Comparison of ENCODE assay signal across 23 mouse cellular contexts in the genomic region with DNA sequence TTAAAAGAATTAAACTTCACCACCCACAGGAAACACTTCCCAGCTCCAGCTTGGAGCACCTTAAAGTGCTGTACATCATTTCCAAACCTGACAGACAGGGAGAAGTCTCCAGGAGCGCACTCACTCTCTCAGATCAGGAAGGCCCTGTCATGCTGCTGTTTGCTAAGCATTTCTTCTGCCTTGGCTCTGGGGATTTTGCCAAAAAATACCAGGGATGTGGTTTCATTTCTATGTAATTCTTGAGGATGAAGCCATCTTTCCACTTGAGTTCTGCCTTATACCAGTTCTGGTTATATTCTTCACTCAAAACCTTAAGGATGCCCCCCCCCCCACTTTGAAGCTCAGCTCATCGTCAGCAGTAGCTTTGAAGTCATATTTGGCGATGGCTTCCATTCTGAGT. TPM values are rescaled to one million over a fixed set of nuclear protein-coding genes. Genes with fewer than 3 reads are reported as not detected.
DNase-seq lines count a peak whose midpoint lies in the region; ATAC-seq and TF ChIP-seq lines count a peak whose summit lies in the region.
"Had no signal": no experiment of that assay in that cellular context is flagged by ENCODE, and none has a peak within 500 bp of the region (broad histone marks: within the 10 kb centered on the region; RNA-seq: fewer than 3 reads in every experiment).

No protein-coding gene starts in this region.

- 74% methylated on average over 3 of the region's 3 CpGs for WGBS in liver, embryonic 12.5 days (ENCODE audit: insufficient replicate concordance)
- 83% methylated on average over 3 of the region's 3 CpGs for WGBS in liver, postnatal 0 days (ENCODE audit: insufficient replicate concordance)

- TF ChIP-seq EP300 in liver, postnatal 0 days (IDR thresholded peaks at IDR 0.05; ENCODE audit: low read depth) = no peak

- no peaks in the 10 kb centered on the region for H3K27me3 ChIP-seq in liver, embryonic 12.5 days (replicated peaks)
- H3K27me3 ChIP-seq in liver, postnatal 0 days (ENCODE audit: insufficient read depth, low read length) = no peaks in the 10 kb centered on the region
- H3K27me3 ChIP-seq: embryonic facial prominence, embryonic 13.5 days; embryonic facial prominence, embryonic 15.5 days; forebrain, embryonic 13.5 days; forebrain, embryonic 15.5 days; Patski had no signal

- H3K4me1 ChIP-seq in liver, embryonic 12.5 days = peaks cover 16% of the 10 kb centered on the region
- H3K4me1 ChIP-seq in liver, postnatal 0 days (ENCODE audit: insufficient read depth) = no peaks in the 10 kb centered on the region
- H3K4me1 ChIP-seq: embryonic facial prominence, embryonic 13.5 days; embryonic facial prominence, embryonic 15.5 days; forebrain, embryonic 13.5 days had no signal

- peaks cover 64% of the 10 kb centered on the region for H3K36me3 ChIP-seq in liver, embryonic 12.5 days
- H3K36me3 ChIP-seq in liver, postnatal 0 days (replicated peaks; ENCODE audit: insufficient read depth, low read length) = peaks cover 29% of the 10 kb centered on the region

- H3K9ac ChIP-seq in liver, embryonic 12.5 days = no peak overlapping the region
- no peak overlapping the region for H3K9ac ChIP-seq in liver, postnatal 0 days (replicated peaks)
- H3K9ac ChIP-seq: embryonic facial prominence, embryonic 13.5 days; embryonic facial prominence, embryonic 15.5 days; forebrain, embryonic 13.5 days; forebrain, embryonic 15.5 days; forebrain, postnatal 0 days had no signal

- no peak overlapping the region for H3K4me2 ChIP-seq in liver, embryonic 12.5 days
- no peak overlapping the region for H3K4me2 ChIP-seq in liver, postnatal 0 days (ENCODE audit: low read depth, low read length)
- H3K4me2 ChIP-seq: embryonic facial prominence, embryonic 13.5 days; embryonic facial prominence, embryonic 15.5 days; forebrain, embryonic 13.5 days; forebrain, embryonic 15.5 days had no signal

- no peak for TF ChIP-seq CTCF in liver, postnatal 0 days (IDR thresholded peaks at IDR 0.05; ENCODE audit: low read depth)

- H3K4me3 ChIP-seq in liver, embryonic 12.5 days = no peak overlapping the region
- no peak overlapping the region for H3K4me3 ChIP-seq in liver, postnatal 0 days (ENCODE audit: low read depth, low read length)
- H3K4me3 ChIP-seq: embryonic facial prominence, embryonic 13.5 days; embryonic facial prominence, embryonic 15.5 days; forebrain, embryonic 13.5 days; forebrain, embryonic 15.5 days had no signal

- no peak for ATAC-seq in liver, embryonic 12.5 days
- no peak for ATAC-seq in liver, postnatal 0 days
- no peak for ATAC-seq in erythroblast, adult 5-6 weeks (replicated peaks; ENCODE audit: low FRiP score, poor library complexity, severe bottlenecking)
- ATAC-seq: activated CD4-positive, CD25-positive, alpha-beta regulatory T cell, adult 4 months; forebrain, embryonic 13.5 days; forebrain, embryonic 15.5 days; forebrain, postnatal 0 days; Patski had no signal

- H3K27ac ChIP-seq in liver, embryonic 12.5 days = peak overlapping the region; percentile 8; the same call in 1 of the 2 replicates
- no peak overlapping the region for H3K27ac ChIP-seq in liver, postnatal 0 days (ENCODE audit: low read depth)
- H3K27ac ChIP-seq: embryonic facial prominence, embryonic 13.5 days; embryonic facial prominence, embryonic 15.5 days; forebrain, embryonic 13.5 days; forebrain, embryonic 15.5 days had no signal

- H3K9me3 ChIP-seq in liver, embryonic 12.5 days (replicated peaks) = no peaks in the 10 kb centered on the region
- no peaks in the 10 kb centered on the region for H3K9me3 ChIP-seq in liver, postnatal 0 days (ENCODE audit: low read length)
- H3K9me3 ChIP-seq: embryonic facial prominence, embryonic 13.5 days; embryonic facial prominence, embryonic 15.5 days; forebrain, embryonic 13.5 days; forebrain, embryonic 15.5 days had no signal

- no peak for DNase-seq in liver, postnatal 0 days
- DNase-seq in 3T3-L1 (ENCODE audit: low read depth, low spot score) (peak; percentile 72), NIH3T3 (ENCODE audit: low read depth) (peak; percentile 70)
- no peak for DNase-seq in lung, adult 18-20 months
- DNase-seq: adrenal gland, adult 8-10 months; adrenal gland, postnatal 14 days; adrenal gland, postnatal 36 days; cerebellum, adult 11 months; cerebellum, adult 18-20 months; cerebellum, adult 8-10 months; cerebellum, adult 9-11 months; cerebellum, postnatal 14 days; cerebellum, postnatal 36 days; embryo, embryonic 11 days; forebrain, postnatal 0 days had no signal

RNA-seq across cellular contexts. Expression of a gene that starts 11.7 kb away (rescaled TPM):
- 13.0 and 13.5 TPM in 2 replicates for polyA plus RNA-seq in liver, embryonic 12.5 days (2016; fragmentation: Nextera tagmentation; extraction: Ambion mirVana)
- polyA plus RNA-seq in liver, postnatal 0 days (2015; fragmentation: Nextera tagmentation; extraction: Ambion mirVana) = 3.1 and 3.3 TPM in 2 replicates
- total RNA-seq in erythroblast, adult 5-6 weeks (2015; ENCODE audit: low replicate concordance) = 4.0 and 20.9 TPM in 2 replicates
- total RNA-seq in erythroblast, adult 5-6 weeks (2017; ENCODE audit: low replicate concordance) = 10.7 and 19.5 TPM in 2 replicates

RNA-seq across cellular contexts. Expression of a gene that starts 26.8 kb away (rescaled TPM):
- 487 and 506 TPM in 2 replicates for polyA plus RNA-seq in liver, embryonic 12.5 days (2016; fragmentation: Nextera tagmentation; extraction: Ambion mirVana)
- polyA plus RNA-seq in liver, postnatal 0 days (2015; fragmentation: Nextera tagmentation; extraction: Ambion mirVana) = 175 and 183 TPM in 2 replicates
- 531 and 563 TPM in 2 replicates for total RNA-seq in erythroblast, adult 5-6 weeks (2015; ENCODE audit: low replicate concordance)
- total RNA-seq in erythroblast, adult 5-6 weeks (2017; ENCODE audit: low replicate concordance) = 630 and 869 TPM in 2 replicates

Comparison
In these comparisons a context has a peak if more than half of its experiments do, and no peak if none do; other contexts are left out.
1. DNase-seq: peak in 3T3-L1 (single experiment) and NIH3T3 (single experiment); none in liver, postnatal 0 days (single experiment) and lung, adult 18-20 months (0 of 2).